Mouse (Mus musculus) heart, postnatal 4 days (tissue): ENCODE data around the gene Gm49388. TPM values are rescaled to one million over a fixed set of nuclear protein-coding genes. Genes with fewer than 3 reads are reported as not detected.
A peak's percentile ranks its signal among the peaks of the same experiment; 100 is the strongest.

Experiments
- DNase-seq: peaks from one replicate; pipeline ENCODE4 v3.0.0; 2021
- total RNA-seq, 2 experiments: library from RNA; stranded (reverse); gene quantifications; 2 replicates each; pipeline ENCODE4 v1.2.3; 2021

The Gm49388 gene
- total RNA-seq, 2 experiments from 2014 or later: 3.0 to 3.2 TPM

DNA sequence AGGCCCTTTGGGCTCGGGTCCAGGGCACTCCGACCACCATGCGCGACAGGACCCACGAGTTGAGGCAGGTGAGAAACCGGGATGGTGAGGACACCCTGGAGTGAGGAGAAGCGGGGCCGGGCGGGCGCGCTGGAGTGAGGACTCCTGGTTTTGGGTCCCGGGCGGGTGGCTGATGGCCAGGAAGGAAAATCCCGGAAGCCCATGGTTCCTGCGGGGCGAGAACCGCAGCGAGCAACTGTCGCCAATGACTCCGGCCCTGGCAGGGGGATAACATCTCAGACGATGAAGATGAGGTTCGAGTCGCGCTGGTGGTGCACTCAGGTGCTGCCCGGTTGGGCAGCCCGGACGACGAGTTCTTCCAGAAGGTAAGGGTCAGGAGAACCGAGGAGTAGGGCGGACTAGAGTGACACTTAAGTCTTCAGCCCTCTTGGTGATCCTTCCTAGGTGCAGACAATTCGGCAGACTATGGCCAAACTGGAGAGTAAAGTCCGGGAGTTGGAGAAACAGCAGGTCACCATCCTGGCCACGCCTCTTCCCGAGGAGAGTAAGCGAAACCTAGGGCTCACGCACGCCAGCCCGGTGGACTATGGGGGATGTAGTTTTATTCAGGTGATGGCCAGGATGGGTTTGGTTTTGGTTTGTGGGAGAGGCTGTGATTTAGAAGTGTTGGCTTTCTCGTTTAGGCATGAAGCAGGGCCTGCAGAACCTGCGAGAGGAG lies 56.8 kb downstream of the Gm49388 start:
- DNase-seq: peak; percentile 81

GRCm38 (mm10) chr7:127849973-127850875 lies 64.8 kb downstream of the Gm49388 start:
- DNase-seq: no peak

DNA sequence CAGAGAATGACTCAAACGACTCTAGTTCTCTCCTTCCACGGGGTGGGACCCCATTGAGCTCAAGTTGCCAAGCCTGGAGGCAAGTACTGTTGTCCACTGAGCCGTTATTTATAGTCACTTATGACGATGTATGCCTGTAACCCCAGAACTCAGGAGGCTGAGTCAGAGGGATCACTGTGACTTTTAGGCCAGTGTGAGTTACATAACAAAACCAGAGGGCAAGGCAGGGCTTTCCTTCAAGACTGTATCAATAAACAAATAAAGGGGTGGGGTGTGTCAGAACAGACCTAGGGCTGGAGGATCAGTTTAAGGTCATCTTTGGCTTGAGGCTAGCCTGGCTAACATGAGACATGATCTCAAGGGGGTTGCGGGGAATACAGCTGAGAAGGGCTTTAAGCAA lies 65.5 kb downstream of the Gm49388 start:
- no peak for DNase-seq

Other genes starting within 250 kb of the Gm49388 start
- under 1 TPM in 1 of 2 experiments, not detected in 1; 0.45 TPM for gene Tmem265, start 224.2 kb upstream of the Gm49388 start, total RNA-seq
- gene Phkg2, start 212.3 kb upstream of the Gm49388 start, total RNA-seq: 10 to 100 TPM; 18.1 to 19.4 TPM
- 1 to 10 TPM; 6.5 to 9.2 TPM for gene Ccdc189, start 197.0 kb upstream of the Gm49388 start, total RNA-seq
- 10 to 100 TPM; 47.8 to 49.7 TPM for gene Rnf40, start 196.8 kb upstream of the Gm49388 start, total RNA-seq
- gene Zfp629, start 169.8 kb upstream of the Gm49388 start, total RNA-seq: 10 to 100 TPM; 31.8 to 38.0 TPM
- gene Bcl7c, start 76.7 kb upstream of the Gm49388 start, total RNA-seq: 10 to 100 TPM; 67.6 to 71.1 TPM
- gene Ctf1, start 72.9 kb upstream of the Gm49388 start, total RNA-seq: 1 to 10 TPM; 3.4 to 4.0 TPM
- gene Ctf2, start 53.4 kb upstream of the Gm49388 start, total RNA-seq: not detected
- 1 to 10 TPM; 6.0 TPM for gene Fbxl19, start 41.1 kb upstream of the Gm49388 start, total RNA-seq
- 10 to 100 TPM; 14.7 to 14.8 TPM for gene Orai3, start 15.8 kb upstream of the Gm49388 start, total RNA-seq
- 10 to 100 TPM; 30.8 to 32.0 TPM for gene Setd1a, start 8.9 kb upstream of the Gm49388 start, total RNA-seq
- 10 to 100 TPM in 1 of 2 experiments, 1 to 10 TPM in 1; 9.6 to 10.3 TPM for gene Hsd3b7, start 15.0 kb downstream of the Gm49388 start, total RNA-seq
- gene Stx4a, start 38.7 kb downstream of the Gm49388 start, total RNA-seq: 10 to 100 TPM; 67.1 to 75.3 TPM
- 1 to 10 TPM in 1 of 2 experiments, under 1 TPM in 1; 0.90 to 1.2 TPM for gene Stx1b, start 38.9 kb downstream of the Gm49388 start, total RNA-seq
- 10 to 100 TPM; 24.3 to 25.2 TPM for gene Zfp646, start 90.6 kb downstream of the Gm49388 start, total RNA-seq
- gene Zfp668, start 91.2 kb downstream of the Gm49388 start, total RNA-seq: 1 to 10 TPM; 7.7 to 8.9 TPM
- gene Prss53, start 105.4 kb downstream of the Gm49388 start, total RNA-seq: 1 to 10 TPM in 1 of 2 experiments, under 1 TPM in 1; 0.88 to 1.1 TPM
- gene Gm21974, start 109.8 kb downstream of the Gm49388 start, total RNA-seq: not detected
- gene Vkorc1, start 110.0 kb downstream of the Gm49388 start, total RNA-seq: 10 to 100 TPM; 30.3 to 32.0 TPM
- gene Bckdk, start 118.5 kb downstream of the Gm49388 start, total RNA-seq: 100 to 1,000 TPM; 102 to 113 TPM
- 10 to 100 TPM; 13.0 to 13.9 TPM for gene Kat8, start 126.9 kb downstream of the Gm49388 start, total RNA-seq
- not detected for gene Prss8, start 144.5 kb downstream of the Gm49388 start, total RNA-seq
- gene Prss36, start 161.1 kb downstream of the Gm49388 start, total RNA-seq: 1 to 10 TPM; 4.0 to 4.8 TPM
- gene Fus, start 181.8 kb downstream of the Gm49388 start, total RNA-seq: 100 to 1,000 TPM; 402 to 429 TPM
- 10 to 100 TPM; 28.1 to 31.9 TPM for gene Pycard, start 208.3 kb downstream of the Gm49388 start, total RNA-seq
- 10 to 100 TPM; 66.9 to 69.8 TPM for gene Trim72, start 218.3 kb downstream of the Gm49388 start, total RNA-seq